Mouse (Mus musculus): ENCODE data around the gene Ucn3. TPM values are rescaled to one million over a fixed set of nuclear protein-coding genes. Genes with fewer than 3 reads are reported as not detected.

Ucn3 gene
- total RNA-seq, 2 experiments from 2014 or later: not detected

DNA sequence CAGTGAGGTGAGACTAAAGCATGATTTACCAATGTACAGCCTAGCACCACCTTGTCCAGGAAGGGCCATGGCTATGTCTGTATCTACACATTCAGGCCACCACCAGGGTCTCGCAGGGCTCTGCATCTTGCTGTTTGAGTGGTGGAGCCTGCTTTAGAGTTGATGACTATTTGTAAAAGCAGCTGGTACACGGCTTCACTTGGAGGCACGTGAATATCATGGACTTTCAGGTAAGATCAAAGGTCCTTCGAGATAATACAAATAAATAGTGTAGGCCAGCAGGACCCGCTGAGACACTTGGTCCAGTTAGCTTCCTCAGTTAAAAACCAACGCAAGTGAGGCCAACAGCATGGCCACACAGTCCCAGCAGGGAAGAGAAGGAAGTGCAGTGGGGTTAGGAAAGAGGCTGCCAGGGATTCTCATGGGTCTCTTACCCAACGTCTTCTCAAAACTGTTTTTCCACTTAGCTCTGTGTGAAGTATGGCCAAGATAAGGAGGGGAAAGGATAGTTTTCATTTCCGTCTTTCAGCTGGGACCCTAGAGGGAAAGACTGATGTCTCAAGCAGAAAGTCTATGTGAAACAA, 49.7 kb downstream of the Ucn3 start:
- intact Hi-C loops (cut with DNase I): loop anchor here (5.0 kb wide), 1 partner anchor 107 kb away; no protein-coding TSS in a partner anchor
- DNase-seq (ENCODE audit: extremely low spot score in 1 of 2, low spot score in 2 of 2): no peak

DNA sequence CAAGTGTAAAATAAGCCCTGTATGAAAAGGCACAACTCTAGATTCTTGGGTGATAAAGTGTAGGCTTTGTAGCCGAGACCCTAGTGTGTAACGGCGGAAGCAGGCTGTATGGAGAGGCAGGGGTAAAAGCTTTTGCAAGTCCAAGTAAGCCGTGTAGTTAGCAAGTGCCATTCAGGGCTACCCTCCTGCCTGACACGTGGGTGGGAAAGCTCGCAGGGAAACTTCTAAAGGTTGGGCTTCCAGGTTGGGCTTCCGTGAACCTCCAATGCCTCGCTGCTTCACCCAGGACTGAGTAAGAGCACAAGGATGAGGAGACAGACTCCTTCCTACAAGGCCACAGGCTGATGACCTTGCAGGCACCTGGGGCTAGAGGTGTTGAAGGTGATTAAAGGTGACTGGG, 50.6 kb downstream of the Ucn3 start:
- no peak for DNase-seq (ENCODE audit: extremely low spot score in 1 of 2, low spot score in 2 of 2)
- intact Hi-C loops (cut with DNase I): no loop called here

- DNase-seq (ENCODE audit: extremely low spot score in 1 of 2, low spot score in 2 of 2): peak; percentile 61 to 94
- intact Hi-C loops (cut with DNase I): no loop called here
These were observed 51.9 kb downstream of the Ucn3 start for GRCm38 (mm10) chr13:3893126-3893734.

GRCm38 (mm10) chr13:3892601-3893000, 52.5 kb downstream of the Ucn3 start:
- no peak for DNase-seq (ENCODE audit: extremely low spot score in 1 of 2, low spot score in 2 of 2)
- intact Hi-C loops (cut with DNase I): no loop called here

- DNase-seq (ENCODE audit: extremely low spot score in 1 of 2, low spot score in 2 of 2): no peak
- intact Hi-C loops (cut with DNase I): no loop called here
These were observed 53.6 kb downstream of the Ucn3 start for GRCm38 (mm10) chr13:3891479-3892087.

Small RNA genes within 50 kb of the gene (microRNA-seq; reads per million reads assigned to microRNA genes)
- not detected for gene Gm22460

Other genes with a start within 250 kb of the Ucn3 start
- not detected for gene Calml3, start 141.0 kb downstream of the Ucn3 start, total RNA-seq (2021)
- not detected for gene Calm4, start 107.6 kb downstream of the Ucn3 start, total RNA-seq (2021)
- gene Calm5, start 91.2 kb downstream of the Ucn3 start, total RNA-seq (2021): not detected
- 10 to 100 TPM; 14.0 to 23.5 TPM for gene Net1, start 27.1 kb downstream of the Ucn3 start, total RNA-seq (2021)
- not detected for gene Tubal3, start 27.1 kb downstream of the Ucn3 start, total RNA-seq (2021)
- 1 to 10 TPM; 1.1 to 1.7 TPM for gene Akr1c14, start 103.7 kb upstream of the Ucn3 start, total RNA-seq (2021)
- under 1 TPM; 0.66 to 0.79 TPM for gene Akr1c18, start 205.3 kb upstream of the Ucn3 start, total RNA-seq (2021)
- gene Akr1c13, start 245.8 kb upstream of the Ucn3 start, total RNA-seq (2021): not detected

Measured in left cerebral cortex, postnatal 10 days (tissue).